Mouse (Mus musculus): ENCODE results near the gene Sumo1. TPM values are rescaled to one million over a fixed set of nuclear protein-coding genes. Genes with fewer than 3 reads are reported as not detected.

Sumo1 gene
- polyA plus RNA-seq, 1 experiment = 97.7 TPM

- Histone ChIP-seq H3K4me3 (ENCODE audit: insufficient read depth, poor library complexity, severe bottlenecking) (no peak overlapping the region), H3K79me3 (ENCODE audit: low read depth) (no peaks in the 10 kb centered on the region), H3K79me2 (ENCODE audit: control insufficient read depth, insufficient read depth) (no peaks in the 10 kb centered on the region), H3ac (ENCODE audit: control insufficient read depth, insufficient read length, low read depth) (no peak overlapping the region), H3K36me3 (ENCODE audit: control insufficient read depth, insufficient read depth) (no peaks in the 10 kb centered on the region), H3K27me3 (ENCODE audit: control insufficient read depth, insufficient read depth, insufficient read length) (no peaks in the 10 kb centered on the region)
- TF ChIP-seq FOSL1 (IDR thresholded peaks at IDR 0.05; ENCODE audit: insufficient read depth, low read length, poor library complexity, severe bottlenecking) (no peak), MAX (IDR thresholded peaks at IDR 0.05) (no peak), USF1 (IDR thresholded peaks at IDR 0.05; ENCODE audit: low read depth) (no peak), CEBPB (IDR thresholded peaks at IDR 0.05; ENCODE audit: low read depth) (no peak), MYOG (IDR thresholded peaks at IDR 0.05; ENCODE audit: control insufficient read depth, extremely low read depth, insufficient read length) (no peak), CTCF (IDR thresholded peaks at IDR 0.05; ENCODE audit: control insufficient read depth, insufficient read depth, insufficient read length) (no peak), MYOD1 (IDR thresholded peaks at IDR 0.05; ENCODE audit: control insufficient read depth, insufficient read length, low read depth) (no peak)
Observed at GRCm38 (mm10) chr1:59608125-59608762, 62.4 kb downstream of the Sumo1 start.

- no peak overlapping the region for H3ac ChIP-seq (ENCODE audit: control insufficient read depth, insufficient read length, low read depth)
- H3K4me3 ChIP-seq (ENCODE audit: insufficient read depth, poor library complexity, severe bottlenecking) = no peak overlapping the region
- H3K36me3 ChIP-seq (ENCODE audit: control insufficient read depth, insufficient read depth) = no peaks in the 10 kb centered on the region
- no peaks in the 10 kb centered on the region for H3K27me3 ChIP-seq (ENCODE audit: control insufficient read depth, insufficient read depth, insufficient read length)
- no peaks in the 10 kb centered on the region for H3K79me2 ChIP-seq (ENCODE audit: control insufficient read depth, insufficient read depth)
- TF ChIP-seq MYOG (IDR thresholded peaks at IDR 0.05; ENCODE audit: control insufficient read depth, extremely low read depth, insufficient read length) (no peak), CEBPB (IDR thresholded peaks at IDR 0.05; ENCODE audit: low read depth) (no peak), MYOD1 (IDR thresholded peaks at IDR 0.05; ENCODE audit: control insufficient read depth, insufficient read length, low read depth) (no peak)
- no peaks in the 10 kb centered on the region for H3K79me3 ChIP-seq (ENCODE audit: low read depth)
Observed at GRCm38 (mm10) chr1:59607071-59607470, 63.6 kb downstream of the Sumo1 start.

- Histone ChIP-seq H3K79me3 (ENCODE audit: low read depth) (no peaks in the 10 kb centered on the region), H3K36me3 (ENCODE audit: control insufficient read depth, insufficient read depth) (no peaks in the 10 kb centered on the region), H3K79me2 (ENCODE audit: control insufficient read depth, insufficient read depth) (no peaks in the 10 kb centered on the region), H3ac (ENCODE audit: control insufficient read depth, insufficient read length, low read depth) (no peak overlapping the region), H3K27me3 (ENCODE audit: control insufficient read depth, insufficient read depth, insufficient read length) (no peaks in the 10 kb centered on the region), H3K4me3 (ENCODE audit: insufficient read depth, poor library complexity, severe bottlenecking) (no peak overlapping the region)
- TF ChIP-seq MYOD1 (IDR thresholded peaks at IDR 0.05; ENCODE audit: control insufficient read depth, insufficient read length, low read depth) (no peak), MAX (IDR thresholded peaks at IDR 0.05) (no peak), MYOG (IDR thresholded peaks at IDR 0.05; ENCODE audit: control insufficient read depth, extremely low read depth, insufficient read length) (no peak), CEBPB (IDR thresholded peaks at IDR 0.05; ENCODE audit: low read depth) (no peak), USF1 (IDR thresholded peaks at IDR 0.05; ENCODE audit: low read depth) (no peak), FOSL1 (IDR thresholded peaks at IDR 0.05; ENCODE audit: insufficient read depth, low read length, poor library complexity, severe bottlenecking) (no peak), CTCF (IDR thresholded peaks at IDR 0.05; ENCODE audit: control insufficient read depth, insufficient read depth, insufficient read length) (no peak)
Observed at GRCm38 (mm10) chr1:59606479-59606878, 64.2 kb downstream of the Sumo1 start.

GRCm38 (mm10) chr1:59603893-59604292, 66.7 kb downstream of the Sumo1 start:
- no peak overlapping the region for H3K4me3 ChIP-seq (ENCODE audit: insufficient read depth, poor library complexity, severe bottlenecking)
- no peaks in the 10 kb centered on the region for H3K79me2 ChIP-seq (ENCODE audit: control insufficient read depth, insufficient read depth)
- H3K79me3 ChIP-seq (ENCODE audit: low read depth) = no peaks in the 10 kb centered on the region
- no peaks in the 10 kb centered on the region for H3K27me3 ChIP-seq (ENCODE audit: control insufficient read depth, insufficient read depth, insufficient read length)
- H3K36me3 ChIP-seq (ENCODE audit: control insufficient read depth, insufficient read depth) = no peaks in the 10 kb centered on the region
- TF ChIP-seq MYOD1 (IDR thresholded peaks at IDR 0.05; ENCODE audit: control insufficient read depth, insufficient read length, low read depth) = no peak
- no peak for TF ChIP-seq MYOG (IDR thresholded peaks at IDR 0.05; ENCODE audit: control insufficient read depth, extremely low read depth, insufficient read length)
- no peak for TF ChIP-seq FOSL1 (IDR thresholded peaks at IDR 0.05; ENCODE audit: insufficient read depth, low read length, poor library complexity, severe bottlenecking)
- no peak for TF ChIP-seq CTCF (IDR thresholded peaks at IDR 0.05; ENCODE audit: control insufficient read depth, insufficient read depth, insufficient read length)
- no peak for TF ChIP-seq MAX (IDR thresholded peaks at IDR 0.05)
- no peak for TF ChIP-seq USF1 (IDR thresholded peaks at IDR 0.05; ENCODE audit: low read depth)
- no peak for TF ChIP-seq CEBPB (IDR thresholded peaks at IDR 0.05; ENCODE audit: low read depth)
- H3ac ChIP-seq (ENCODE audit: control insufficient read depth, insufficient read length, low read depth) = no peak overlapping the region

DNA sequence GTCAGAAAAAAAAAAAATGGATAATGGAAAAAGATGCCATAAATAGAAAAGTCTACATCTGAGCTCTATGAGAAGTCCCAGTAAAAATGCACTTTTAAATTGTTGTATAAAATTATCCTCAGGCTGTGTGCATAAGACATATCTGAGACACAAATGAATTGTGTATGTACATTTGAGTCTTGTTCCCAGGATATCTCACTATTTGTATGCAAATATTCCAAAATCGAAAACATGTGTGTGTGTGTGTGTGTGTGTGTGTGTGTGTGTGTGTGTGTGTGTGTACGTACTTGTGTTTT, 67.3 kb downstream of the Sumo1 start:
- Histone ChIP-seq H3K4me3 (ENCODE audit: insufficient read depth, poor library complexity, severe bottlenecking) (no peak overlapping the region), H3K27me3 (ENCODE audit: control insufficient read depth, insufficient read depth, insufficient read length) (no peaks in the 10 kb centered on the region), H3ac (ENCODE audit: control insufficient read depth, insufficient read length, low read depth) (no peak overlapping the region), H3K79me3 (ENCODE audit: low read depth) (no peaks in the 10 kb centered on the region), H3K79me2 (ENCODE audit: control insufficient read depth, insufficient read depth) (no peaks in the 10 kb centered on the region), H3K36me3 (ENCODE audit: control insufficient read depth, insufficient read depth) (no peaks in the 10 kb centered on the region)
- TF ChIP-seq MYOD1 (IDR thresholded peaks at IDR 0.05; ENCODE audit: control insufficient read depth, insufficient read length, low read depth) (no peak), FOSL1 (IDR thresholded peaks at IDR 0.05; ENCODE audit: insufficient read depth, low read length, poor library complexity, severe bottlenecking) (no peak)

Data from C2C12 (cell line).